Mouse (Mus musculus) bone marrow, adult 2 months (tissue): ENCODE data around the gene Gm13420. TPM values are rescaled to one million over a fixed set of nuclear protein-coding genes. Genes with fewer than 3 reads are reported as not detected.
A peak's percentile ranks its signal among the peaks of the same experiment; 100 is the strongest.
"Not testable (repeated sequence)": the region's sequence is repeated elsewhere in the genome, so short reads cannot be mapped to it uniquely, and the experiment has no call there.

Experiments used
- H3K27ac ChIP-seq: fragments of 200-500 bp; 2 replicates; pipeline ENCODE4 v1.5.1; 2012; ENCODE audit warnings: low read depth, mild to moderate bottlenecking, control low read depth, inconsistent platforms, low read length; ENCODE audit not compliant: control insufficient read depth, poor library complexity, insufficient read depth
- H3K4me1 ChIP-seq: fragments of 200-500 bp; 2 replicates; pipeline ENCODE4 v1.6.1; 2011; ENCODE audit warnings: low read length; ENCODE audit not compliant: control insufficient read depth, insufficient read depth
- H3K4me3 ChIP-seq: fragments of 200-500 bp; replicated peaks from 2 replicates; pipeline ENCODE3; 2011; ENCODE audit warnings: mild to moderate bottlenecking, low read depth, low read length, control low read depth; ENCODE audit not compliant: control insufficient read depth
- CTCF ChIP-seq: fragments of 200-500 bp; IDR thresholded peaks from 2 replicates; pipeline ENCODE4 v1.5.1; 2011; ENCODE audit warnings: low read length, control low read depth; ENCODE audit not compliant: control insufficient read depth, insufficient read depth
- POLR2A ChIP-seq: fragments of 200-500 bp; IDR thresholded peaks from 2 replicates; pipeline ENCODE4 v1.6.1; 2011; ENCODE audit warnings: low read depth, mild to moderate bottlenecking, control low read depth, low read length, borderline replicate concordance; ENCODE audit not compliant: control insufficient read depth
- WGBS: fragments of 180-500 bp; shearing (Covaris S2); methylation state at CpG from one replicate; pipeline ENCODE4 v1.1.7; 2018; 5-methylcytosine and 5-hydroxymethylcytosine counted together
- polyA plus RNA-seq: library from polyadenylated mRNA; stranded (reverse); fragments of >200 nt; gene quantifications from 2 replicates; pipeline ENCODE4 v1.2.4, GENCODE M21; 2011; ENCODE audit warnings: low replicate concordance; ENCODE audit not compliant: missing spikeins, insufficient read depth, insufficient read length

Gm13420 gene
- not detected in 2 replicates for polyA plus RNA-seq

- no peak within 1 kb of the TSS for H3K4me3 ChIP-seq
- no peaks in the 10 kb centered on the region for H3K4me1 ChIP-seq
- TF ChIP-seq POLR2A (no peak), CTCF (no peak)
- H3K27ac ChIP-seq = no peak within 1 kb of the TSS
- WGBS = 16% methylated on average over 28 of the region's 28 CpGs
Measured at GRCm38 (mm10) chr2:29751497-29751896, at the start of gene Gm13420. Gm13420 (minus strand) TSS chr2:29751685.

DNA sequence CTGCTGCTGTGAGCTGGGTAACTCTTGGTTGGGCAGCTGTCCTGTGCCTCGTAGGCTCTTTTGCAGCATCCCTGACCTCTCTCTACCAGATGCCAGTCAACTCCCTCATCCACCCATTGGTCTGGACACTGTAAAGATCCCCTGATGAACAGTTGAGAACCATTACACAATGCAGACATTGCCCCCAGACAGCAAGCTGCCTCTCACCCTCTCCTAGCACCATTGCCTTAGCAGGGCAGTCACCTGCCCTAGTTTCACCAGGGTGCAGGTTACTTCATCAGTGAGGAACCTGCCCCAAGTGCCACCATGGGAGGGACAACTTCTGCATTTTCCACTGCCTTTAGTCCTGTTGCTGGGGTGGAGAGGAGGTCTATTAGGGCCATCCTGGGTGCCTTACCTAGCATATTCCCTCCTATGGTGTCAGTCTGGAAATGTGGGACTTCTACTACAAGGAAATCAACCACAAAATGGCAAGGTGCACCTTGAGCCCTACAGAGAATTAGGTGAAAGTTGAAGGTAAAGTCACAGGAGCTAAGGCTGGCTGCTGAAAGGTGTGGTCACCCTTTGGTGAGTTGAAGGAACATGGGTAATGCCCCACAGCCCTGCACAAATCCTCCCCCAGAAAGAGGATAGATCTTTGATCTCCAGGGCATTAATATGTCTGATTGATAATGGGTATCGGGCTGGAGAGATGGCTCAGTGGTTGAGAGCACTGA, 41.4 kb upstream of the Gm13420 start:
- Histone ChIP-seq H3K27ac (peak overlapping the region; percentile 80), H3K4me1 (peaks cover 2% of the 10 kb centered on the region; the same call in 1 of the 2 replicates), H3K4me3 (no peak overlapping the region)
- WGBS = 91% methylated on average over 2 of the region's 2 CpGs
- TF ChIP-seq CTCF = no peak

DNA sequence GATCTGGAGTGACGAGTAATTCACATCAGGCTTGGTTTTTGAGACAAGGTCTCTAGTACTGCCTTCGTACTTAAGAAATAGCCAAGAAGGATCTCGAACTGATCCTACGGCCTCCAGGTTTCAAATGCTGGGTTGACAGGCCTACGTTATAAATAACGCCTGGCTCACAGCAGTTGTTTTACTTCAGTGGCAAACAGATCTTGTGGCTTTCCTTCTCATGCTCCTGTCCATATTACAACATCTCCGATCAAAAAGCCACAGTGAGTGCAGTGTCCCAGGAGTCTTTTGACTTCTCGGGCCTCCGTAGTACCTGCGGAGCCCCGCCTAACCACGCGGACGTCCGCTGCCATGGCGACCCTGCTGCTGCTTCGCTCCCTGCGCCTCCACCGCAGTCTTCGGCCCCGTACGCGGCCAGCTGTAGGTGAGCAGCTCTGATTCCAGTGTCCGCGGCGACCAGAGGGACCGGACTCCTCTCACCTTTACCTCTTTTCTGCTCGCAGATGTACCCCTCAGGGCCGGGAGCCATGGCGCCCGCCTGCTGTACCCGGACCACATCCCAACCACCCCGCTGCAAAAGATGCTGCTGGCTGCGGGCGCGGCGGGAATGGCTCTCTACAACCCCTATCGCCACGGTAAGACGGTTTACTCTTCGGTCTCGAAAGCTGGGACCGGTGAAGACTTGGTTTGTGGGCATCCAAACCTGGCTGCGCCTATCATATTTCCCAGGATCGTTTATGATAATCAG, 36.6 kb upstream of the Gm13420 start, which contains the start of gene Trub2:
TSS of gene Trub2 (minus strand) at position 566 of the 745 bp plus-strand sequence.
- H3K4me3 ChIP-seq = peak within 1 kb of the TSS; percentile 88
- TF ChIP-seq CTCF = no peak
- TF ChIP-seq POLR2A = 0 out of 2 replicates have a peak, but pooled peaks have one; percentile 29
- WGBS = under 1% methylated on average over 45 of the region's 45 CpGs
- H3K27ac ChIP-seq = peak within 1 kb of the TSS; percentile 70
- no peaks in the 10 kb centered on the region; the same call in 1 of the 2 replicates for H3K4me1 ChIP-seq

GRCm38 (mm10) chr2:29787104-29787917, 35.8 kb upstream of the Gm13420 start, which contains the start of gene Coq4:
Coq4 (plus strand) TSS chr2:29787493.
- Histone ChIP-seq H3K4me1 (no peaks in the 10 kb centered on the region), H3K27ac (peak within 1 kb of the TSS; percentile 70), H3K4me3 (peak within 1 kb of the TSS; percentile 88)
- TF ChIP-seq POLR2A (no peak; the same call in 1 of the 2 replicates), CTCF (no peak)
- 3% methylated on average over 31 of the region's 31 CpGs for WGBS

GRCm38 (mm10) chr2:29784290-29784689, 32.8 kb upstream of the Gm13420 start:
- WGBS = 59% methylated on average over 4 of the region's 4 CpGs
- TF ChIP-seq POLR2A (no peak), CTCF (no peak)

GRCm38 (mm10) chr2:29781256-29781655, 29.8 kb upstream of the Gm13420 start:
- H3K4me1 ChIP-seq, H3K27ac ChIP-seq, H3K4me3 ChIP-seq: not testable (repeated sequence)
- WGBS = 90% methylated on average over 2 of the region's 2 CpGs

More at GRCm38 (mm10) chr2:29784290-29784689, 32.8 kb upstream of the Gm13420 start:
- no peaks in the 10 kb centered on the region for H3K4me1 ChIP-seq
- no peak overlapping the region for H3K4me3 ChIP-seq
- H3K27ac ChIP-seq = no peak overlapping the region

- H3K4me3 ChIP-seq = no peak overlapping the region
- no peak for TF ChIP-seq POLR2A
- no peak for TF ChIP-seq CTCF
- H3K27ac ChIP-seq = peak overlapping the region; percentile 96
- WGBS = 35% methylated on average over 4 of the region's 4 CpGs
- H3K4me1 ChIP-seq = peaks cover 7% of the 10 kb centered on the region; the same call in 1 of the 2 replicates
Measured at GRCm38 (mm10) chr2:29773323-29773722, 21.8 kb upstream of the Gm13420 start.
